Mouse (Mus musculus) cerebellum, adult 2 months (tissue): ENCODE data around the gene B230217C12Rik.

Source experiments
- CTCF ChIP-seq: fragments of 200-500 bp; IDR thresholded peaks from 2 replicates; pipeline ENCODE4 v1.5.1; 2011; ENCODE audit warnings: low read depth, mild to moderate bottlenecking, control low read depth, low read length, moderate library complexity, borderline replicate concordance; ENCODE audit not compliant: insufficient read depth
- POLR2A ChIP-seq: fragments of 200-500 bp; IDR thresholded peaks from 2 replicates; pipeline ENCODE4 v1.6.1; 2011; ENCODE audit warnings: low read length, control low read depth, borderline replicate concordance; ENCODE audit not compliant: insufficient read depth

GRCm38 (mm10) chr11:97836541-97836940, 4.0 kb upstream of the B230217C12Rik start:
- TF ChIP-seq CTCF, result no peak
- no peak for TF ChIP-seq POLR2A
